Mouse (Mus musculus) limb, embryonic 12.5 days (tissue): ENCODE results near the gene Krtap1-4. TPM values are rescaled to one million over a fixed set of nuclear protein-coding genes. Genes with fewer than 3 reads are reported as not detected.
"Not testable (repeated sequence)": the region's sequence is repeated elsewhere in the genome, so short reads cannot be mapped to it uniquely, and the experiment has no call there.

Experiments used
- ATAC-seq: fragments of 200-750 bp; cut with Nextera tagmentation; 2 replicates; pipeline ENCODE4 v1.8.0; 2017; ENCODE audit warnings: low read depth, moderate TSS enrichment; ENCODE audit not compliant: insufficient number of reproducible peaks, insufficient read depth, low FRiP score, low TSS enrichment
- H3K27ac ChIP-seq: fragments of 300-500 bp; sonication (generic); 2 replicates; pipeline ENCODE4 v1.5.1; 2016; ENCODE audit warnings: mild to moderate bottlenecking, moderate library complexity
- H3K27me3 ChIP-seq: fragments of 300-500 bp; sonication (generic); 2 replicates; pipeline ENCODE4 v1.6.1; 2016; ENCODE audit warnings: mild to moderate bottlenecking, moderate library complexity
- H3K36me3 ChIP-seq: fragments of 300-500 bp; sonication (generic); 2 replicates; pipeline ENCODE4 v1.6.1; 2016; ENCODE audit warnings: mild to moderate bottlenecking, moderate library complexity
- H3K4me1 ChIP-seq: fragments of 300-500 bp; sonication (generic); replicated peaks from 2 replicates; pipeline ENCODE4 v1.6.1; 2016
- H3K4me2 ChIP-seq: fragments of 300-500 bp; sonication (generic); 2 replicates; pipeline ENCODE4 v1.6.1; 2016; ENCODE audit warnings: mild to moderate bottlenecking, moderate library complexity
- H3K4me3 ChIP-seq: fragments of 300-500 bp; sonication (generic); replicated peaks from 2 replicates; pipeline ENCODE4 v1.5.1; 2016; ENCODE audit warnings: mild to moderate bottlenecking
- H3K9ac ChIP-seq: fragments of 300-500 bp; sonication (generic); replicated peaks from 2 replicates; pipeline ENCODE4 v1.6.1; 2016; ENCODE audit warnings: mild to moderate bottlenecking, moderate library complexity
- H3K9me3 ChIP-seq: fragments of 300-500 bp; sonication (generic); 2 replicates; pipeline ENCODE4 v1.6.1; 2016; ENCODE audit warnings: mild to moderate bottlenecking, moderate library complexity
- WGBS: fragments of 180-500 bp; shearing (Covaris S2); methylation state at CpG from one replicate; pipeline ENCODE4 v1.1.7; 2016; 5-methylcytosine and 5-hydroxymethylcytosine counted together
- polyA plus RNA-seq: library from polyadenylated mRNA; unstranded; fragments of >200 nt; fragmentation: Nextera tagmentation; extraction: Ambion mirVana; gene quantifications from 2 replicates; pipeline ENCODE4 v1.2.1, GENCODE M21; 2016

Gene Krtap1-4
- not detected in 2 replicates for polyA plus RNA-seq

DNA sequence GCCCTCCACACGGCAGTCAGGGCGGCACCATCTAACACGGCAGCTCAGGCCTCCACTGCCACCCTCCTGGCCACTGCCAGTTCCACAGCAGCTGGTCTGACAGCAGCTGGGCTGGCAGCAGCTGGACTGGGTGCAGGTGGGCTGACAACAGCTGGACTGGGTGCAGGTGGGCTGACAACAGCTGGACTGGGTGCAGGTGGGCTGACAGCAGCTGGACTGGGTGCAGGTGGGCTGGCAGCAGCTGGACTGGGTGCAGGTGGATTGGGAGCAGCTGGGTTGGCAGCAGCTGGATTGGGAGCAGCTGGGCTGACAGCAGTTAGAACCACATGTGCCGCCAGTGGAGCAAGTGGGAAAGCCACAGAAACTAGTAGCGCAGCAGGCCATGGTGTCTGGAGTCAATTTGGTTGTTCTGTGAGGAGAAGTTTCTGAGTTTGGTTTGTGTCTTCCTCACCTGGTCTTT, at the start of gene Krtap1-4:
TSS of gene Krtap1-4 (minus strand) at position 410 of the 460 bp plus-strand sequence.
- no peaks in the 10 kb centered on the region for H3K36me3 ChIP-seq
- no peaks in the 10 kb centered on the region for H3K27me3 ChIP-seq
- H3K4me3 ChIP-seq, result no peak within 1 kb of the TSS
- no peaks in the 10 kb centered on the region for H3K9me3 ChIP-seq
- ATAC-seq, result no peak
- no peaks in the 10 kb centered on the region for H3K4me1 ChIP-seq
- WGBS, result 67% methylated on average over 5 of the region's 5 CpGs
- H3K9ac ChIP-seq, result no peak within 1 kb of the TSS
- no peak within 1 kb of the TSS for H3K27ac ChIP-seq
- H3K4me2 ChIP-seq, result no peak within 1 kb of the TSS

DNA sequence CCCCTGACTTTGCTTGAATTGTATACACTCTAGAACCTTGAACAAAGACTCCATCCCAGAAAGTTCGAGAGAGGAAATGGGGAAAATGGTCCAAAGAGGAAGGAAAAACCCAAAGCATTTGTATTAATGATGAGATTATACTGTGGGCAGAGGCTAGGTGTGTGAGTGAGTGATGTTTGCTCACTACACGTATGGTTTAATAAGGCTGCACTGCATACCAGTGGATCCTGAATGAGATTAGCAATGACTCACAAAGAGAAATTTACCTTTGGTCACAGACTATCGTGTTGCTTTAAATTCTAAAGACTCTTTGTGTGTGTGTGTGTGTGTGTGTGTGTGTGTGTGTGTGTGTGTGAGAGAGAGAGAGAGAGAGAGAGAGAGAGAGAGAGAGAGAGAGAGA, 47.4 kb upstream of the Krtap1-4 start:
- Histone ChIP-seq H3K27me3 (0 out of 2 replicates have a peak, but pooled peaks cover 7% of the 10 kb centered on the region), H3K36me3 (no peaks in the 10 kb centered on the region), H3K9ac (no peak overlapping the region), H3K9me3 (no peaks in the 10 kb centered on the region), H3K4me1 (no peaks in the 10 kb centered on the region), H3K4me2 (no peak overlapping the region), H3K4me3 (no peak overlapping the region), H3K27ac (no peak overlapping the region)
- ATAC-seq, result no peak
- 75% methylated on average over 3 of the region's 3 CpGs for WGBS

DNA sequence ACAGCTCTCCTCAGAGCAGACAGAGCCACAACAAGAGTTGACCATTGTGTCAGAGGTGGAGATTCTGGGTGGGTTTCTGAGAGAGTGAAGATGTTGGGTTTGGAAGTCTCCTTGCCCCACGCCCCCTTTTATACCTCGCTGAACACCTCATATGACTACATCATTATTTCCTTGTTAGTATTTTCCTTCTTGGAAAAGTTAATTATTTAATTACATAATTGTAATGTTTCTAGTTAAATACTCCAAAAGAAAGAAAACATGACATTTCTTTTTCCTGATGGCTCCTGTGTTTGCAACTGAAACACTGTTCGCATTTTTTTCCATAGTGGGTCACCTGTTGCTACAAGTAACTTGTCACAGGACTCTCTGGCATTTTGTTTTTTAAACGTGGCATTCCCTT, 44.7 kb upstream of the Krtap1-4 start, which contains the start of gene Krtap4-1:
TSS of gene Krtap4-1 (minus strand) at position 101 of the 400 bp plus-strand sequence.
- no peaks in the 10 kb centered on the region for H3K27me3 ChIP-seq
- no peaks in the 10 kb centered on the region for H3K9me3 ChIP-seq
- no peak within 1 kb of the TSS for H3K27ac ChIP-seq
- no peak within 1 kb of the TSS for H3K9ac ChIP-seq
- ATAC-seq, result no peak
- no peaks in the 10 kb centered on the region for H3K4me1 ChIP-seq
- no peak within 1 kb of the TSS for H3K4me3 ChIP-seq
- WGBS, result 82% methylated on average over 4 of the region's 4 CpGs
- no peaks in the 10 kb centered on the region for H3K36me3 ChIP-seq
- H3K4me2 ChIP-seq, result no peak within 1 kb of the TSS

DNA sequence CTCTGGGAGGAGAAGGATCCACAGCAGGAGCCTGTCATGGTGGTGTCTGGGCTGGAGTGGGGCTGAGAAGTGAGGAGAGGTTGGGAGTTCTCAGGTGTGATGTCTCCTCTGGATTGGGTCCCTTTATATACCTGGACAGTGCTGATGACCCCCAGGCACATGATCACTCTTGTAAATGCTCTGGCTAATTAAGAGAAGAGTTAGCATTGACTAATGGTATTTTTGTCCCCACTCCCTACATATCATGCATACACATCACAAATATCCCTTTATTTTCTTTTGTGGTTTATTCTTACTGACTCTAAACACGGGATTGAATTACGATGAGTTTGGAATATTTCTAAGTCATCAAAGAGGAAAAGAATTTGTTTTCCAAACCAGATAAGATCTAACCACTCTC, 36.9 kb upstream of the Krtap1-4 start, which contains the start of gene Gm11562:
TSS of gene Gm11562 (minus strand) at position 101 of the 400 bp plus-strand sequence.
- Histone ChIP-seq H3K36me3 (no peaks in the 10 kb centered on the region), H3K4me1 (no peaks in the 10 kb centered on the region), H3K4me2 (no peak within 1 kb of the TSS), H3K9me3 (no peaks in the 10 kb centered on the region), H3K4me3 (no peak within 1 kb of the TSS), H3K27ac (no peak within 1 kb of the TSS), H3K27me3 (no peaks in the 10 kb centered on the region), H3K9ac (no peak within 1 kb of the TSS)
- no peak for ATAC-seq
- 87% methylated on average over 2 of the region's 2 CpGs for WGBS

DNA sequence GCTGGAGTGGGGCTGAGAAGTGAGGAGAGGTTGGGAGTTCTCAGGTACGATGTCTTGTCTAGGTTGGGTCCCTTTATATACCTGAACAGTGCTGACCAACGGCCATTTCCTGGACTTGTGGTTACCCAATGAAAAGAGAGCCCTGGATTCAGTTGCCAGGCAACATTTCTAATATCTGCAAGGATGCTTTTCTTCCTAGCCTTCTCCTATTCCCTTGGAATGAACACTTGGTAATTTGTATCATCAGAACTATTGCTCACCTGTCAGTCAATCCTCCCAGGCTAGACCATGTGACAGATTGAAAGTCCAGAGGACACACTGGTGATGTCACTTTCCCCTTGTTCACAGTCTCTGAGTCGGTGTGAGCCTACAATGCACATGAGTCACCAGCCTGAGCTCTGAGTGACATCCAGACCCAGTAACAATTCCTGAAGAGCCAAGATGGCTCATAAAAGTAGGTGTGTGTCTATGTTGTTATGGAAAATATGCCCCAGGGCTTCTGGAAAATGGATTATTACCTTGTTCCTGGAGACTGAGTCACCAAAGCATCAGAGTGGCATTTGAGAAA, 31.4 kb upstream of the Krtap1-4 start, which contains the start of gene Krtap2-4:
TSS of gene Krtap2-4 (minus strand) at position 51 of the 568 bp plus-strand sequence.
- H3K4me2 ChIP-seq, result no peak within 1 kb of the TSS
- H3K36me3 ChIP-seq, result no peaks in the 10 kb centered on the region
- H3K9me3 ChIP-seq, result no peaks in the 10 kb centered on the region
- no peak within 1 kb of the TSS for H3K4me3 ChIP-seq
- 63% methylated on average over 3 of the region's 3 CpGs for WGBS
- no peaks in the 10 kb centered on the region for H3K27me3 ChIP-seq
- H3K27ac ChIP-seq, result no peak within 1 kb of the TSS
- no peak within 1 kb of the TSS for H3K9ac ChIP-seq
- ATAC-seq, result no peak
- H3K4me1 ChIP-seq, result no peaks in the 10 kb centered on the region

DNA sequence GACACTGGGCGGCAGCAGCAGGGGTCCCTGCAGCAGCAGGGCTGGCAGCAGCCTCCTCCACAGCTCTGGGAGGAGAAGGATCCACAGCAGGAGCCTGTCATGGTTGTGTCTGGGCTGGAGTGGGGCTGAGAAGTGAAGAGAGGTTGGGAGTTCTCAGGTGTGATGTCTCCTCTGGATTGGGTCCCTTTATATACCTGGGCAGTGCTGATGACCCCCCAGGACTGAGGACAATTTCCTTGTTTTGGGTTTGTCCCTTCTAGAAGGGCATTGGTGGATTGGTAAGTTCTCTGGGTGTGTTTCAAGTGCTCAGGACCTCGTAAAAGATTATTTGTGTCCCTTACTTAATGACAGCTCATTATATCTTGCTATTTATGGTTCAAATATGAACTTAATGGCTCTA, 26.6 kb upstream of the Krtap1-4 start, which contains the start of gene Gm11937:
TSS of gene Gm11937 (minus strand) at position 101 of the 400 bp plus-strand sequence.
- not testable (repeated sequence) for H3K9ac ChIP-seq, H3K27me3 ChIP-seq, ATAC-seq, H3K36me3 ChIP-seq, H3K4me1 ChIP-seq, H3K4me3 ChIP-seq, H3K27ac ChIP-seq, H3K9me3 ChIP-seq, H3K4me2 ChIP-seq
- WGBS, result 47% methylated on average over 1 of the region's 2 CpGs

DNA sequence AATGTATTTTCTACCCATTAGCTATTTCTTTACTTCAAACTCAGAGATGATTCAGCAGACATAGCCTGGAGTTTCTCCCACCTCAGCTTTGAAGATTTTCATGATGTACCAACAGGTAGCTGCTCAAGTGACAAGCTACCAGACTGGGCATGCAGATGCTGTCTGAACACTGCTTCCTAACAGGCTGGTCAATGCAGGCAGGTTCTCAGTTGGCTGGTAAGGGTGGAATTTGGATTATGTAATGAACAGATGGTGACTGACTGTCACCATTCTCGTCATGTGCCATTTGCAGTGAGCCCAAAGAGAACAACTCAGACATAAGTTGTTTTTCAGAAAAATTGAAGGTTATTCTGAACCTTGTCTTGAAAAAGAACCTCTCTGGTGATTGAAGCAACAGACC, 25.7 kb upstream of the Krtap1-4 start:
- H3K9ac ChIP-seq, result no peak overlapping the region
- no peaks in the 10 kb centered on the region for H3K27me3 ChIP-seq
- ATAC-seq, result no peak
- no peak overlapping the region for H3K4me2 ChIP-seq
- WGBS, result 73% methylated on average over 1 of the region's 1 CpGs
- no peaks in the 10 kb centered on the region for H3K36me3 ChIP-seq
- H3K9me3 ChIP-seq, result no peaks in the 10 kb centered on the region
- H3K27ac ChIP-seq, result no peak overlapping the region
- H3K4me3 ChIP-seq, result no peak overlapping the region
- H3K4me1 ChIP-seq, result no peaks in the 10 kb centered on the region

DNA sequence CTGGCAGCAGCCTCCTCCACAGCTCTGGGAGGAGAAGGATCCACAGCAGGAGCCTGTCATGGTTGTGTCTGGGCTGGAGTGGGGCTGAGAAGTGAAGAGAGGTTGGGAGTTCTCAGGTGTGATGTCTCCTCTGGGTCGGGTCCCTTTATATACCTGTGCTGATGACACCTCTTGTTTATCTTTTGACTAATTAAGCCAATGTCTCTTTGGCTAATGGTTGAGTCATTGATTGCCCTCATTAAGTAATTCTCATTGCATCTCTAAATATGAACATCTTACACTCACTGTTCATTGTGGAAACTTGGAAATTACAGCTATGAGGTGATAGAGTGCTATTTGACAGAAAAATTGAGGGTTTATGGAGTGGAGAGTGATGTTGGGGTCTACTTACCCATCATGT, 19.8 kb upstream of the Krtap1-4 start, which contains the start of gene Gm11938:
TSS of gene Gm11938 (minus strand) at position 101 of the 400 bp plus-strand sequence.
- 46% methylated on average over 1 of the region's 1 CpGs for WGBS
- H3K27ac ChIP-seq, ATAC-seq: not testable (repeated sequence)

DNA sequence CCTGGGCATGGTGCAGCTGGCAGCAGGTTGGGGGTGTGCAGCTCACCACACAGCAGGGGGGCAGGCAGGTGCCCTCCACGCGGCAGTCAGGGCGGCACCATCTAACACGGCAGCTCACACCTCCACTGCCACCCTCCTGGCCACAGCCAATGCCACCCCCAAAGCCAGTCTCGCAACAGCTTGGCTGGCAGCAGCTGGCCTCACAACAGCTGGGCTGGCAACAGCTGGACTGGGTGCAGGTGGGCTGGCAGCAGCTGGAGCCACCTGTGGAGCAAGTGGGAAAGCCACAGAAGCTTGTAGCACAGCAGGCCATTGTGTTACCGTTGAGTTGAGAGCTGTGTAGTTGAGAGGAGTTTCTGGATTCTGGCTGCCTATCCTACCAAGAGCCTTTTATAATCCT, 14.3 kb upstream of the Krtap1-4 start, which contains the start of gene Krtap9-3:
TSS of gene Krtap9-3 (minus strand) at position 364 of the 400 bp plus-strand sequence.
- H3K9me3 ChIP-seq, H3K9ac ChIP-seq, ATAC-seq, H3K36me3 ChIP-seq, H3K4me3 ChIP-seq, H3K27ac ChIP-seq, H3K4me1 ChIP-seq, H3K27me3 ChIP-seq, H3K4me2 ChIP-seq: not testable (repeated sequence)
- 84% methylated on average over 6 of the region's 6 CpGs for WGBS

More for the DNA sequence above, 19.8 kb upstream of the Krtap1-4 start, which contains the start of gene Gm11938:
- not testable (repeated sequence) for H3K9ac ChIP-seq, H3K4me3 ChIP-seq, H3K27me3 ChIP-seq, H3K4me2 ChIP-seq, H3K4me1 ChIP-seq, H3K36me3 ChIP-seq, H3K9me3 ChIP-seq

DNA sequence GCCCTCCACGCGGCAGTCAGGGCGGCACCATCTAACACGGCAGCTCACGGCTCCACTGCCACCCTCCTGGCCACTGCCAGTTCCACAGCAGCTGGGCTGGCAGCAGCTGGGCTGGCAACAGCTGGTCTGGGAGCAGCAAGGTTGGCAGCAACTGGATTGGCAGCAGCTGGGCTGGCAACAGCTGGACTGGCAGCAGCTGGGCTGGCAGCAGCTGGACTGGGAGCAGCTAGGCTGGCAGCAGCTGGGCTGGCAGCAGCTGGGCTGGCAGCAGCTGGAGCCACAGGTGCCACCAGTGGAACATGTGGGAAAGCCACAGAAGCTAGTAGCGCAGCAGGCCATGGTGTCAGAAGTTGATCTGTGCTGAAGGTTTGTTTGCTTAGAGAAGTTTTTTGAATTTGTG, 7.5 kb upstream of the Krtap1-4 start, which contains the start of gene Krtap1-3:
TSS of gene Krtap1-3 (minus strand) at position 359 of the 400 bp plus-strand sequence.
- H3K27me3 ChIP-seq, result no peaks in the 10 kb centered on the region
- no peaks in the 10 kb centered on the region for H3K36me3 ChIP-seq
- H3K27ac ChIP-seq, result no peak within 1 kb of the TSS
- H3K4me2 ChIP-seq, result no peak within 1 kb of the TSS
- H3K9ac ChIP-seq, result no peak within 1 kb of the TSS
- H3K4me1 ChIP-seq, result no peaks in the 10 kb centered on the region
- no peaks in the 10 kb centered on the region for H3K9me3 ChIP-seq
- no peak within 1 kb of the TSS for H3K4me3 ChIP-seq
- WGBS, result 75% methylated on average over 6 of the region's 6 CpGs
- no peak for ATAC-seq

DNA sequence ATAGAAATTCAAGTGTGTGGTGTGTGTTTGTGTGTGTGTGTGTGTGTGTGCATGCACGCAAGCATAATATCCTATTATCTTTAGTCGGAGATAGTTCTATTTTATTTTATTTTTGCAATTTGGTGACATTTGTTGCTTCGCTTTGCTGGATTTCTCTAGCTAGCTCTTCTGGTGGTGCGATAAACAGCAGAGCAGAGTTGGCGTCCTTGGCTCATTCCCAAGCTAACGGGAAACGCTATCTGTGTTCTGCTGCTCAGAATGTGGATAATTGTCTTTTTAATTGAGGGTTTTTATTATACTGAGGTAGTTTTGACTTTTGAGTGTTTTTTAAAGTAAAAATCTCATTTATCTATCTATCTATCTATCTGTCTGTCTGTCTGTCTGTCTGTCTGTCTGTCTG, 1.6 kb upstream of the Krtap1-4 start:
- WGBS, result 88% methylated on average over 7 of the region's 7 CpGs
- no peak overlapping the region for H3K4me2 ChIP-seq
- H3K4me3 ChIP-seq, result no peak overlapping the region
- no peaks in the 10 kb centered on the region for H3K36me3 ChIP-seq
- no peak for ATAC-seq
- H3K9me3 ChIP-seq, result no peaks in the 10 kb centered on the region
- no peaks in the 10 kb centered on the region for H3K27me3 ChIP-seq
- H3K27ac ChIP-seq, result no peak overlapping the region
- H3K9ac ChIP-seq, result no peak overlapping the region
- no peaks in the 10 kb centered on the region for H3K4me1 ChIP-seq
